Mouse (Mus musculus) forebrain, embryonic 15.5 days (tissue): ENCODE measurements around the gene Zbtb32. TPM values are rescaled to one million over a fixed set of nuclear protein-coding genes. Genes with fewer than 3 reads are reported as not detected.

Source experiments
- ATAC-seq: fragments of 200-750 bp; cut with Nextera tagmentation; replicated peaks from 2 replicates; pipeline ENCODE4 v1.8.0; 2017; ENCODE audit warnings: mild to moderate bottlenecking, moderate TSS enrichment, moderate library complexity
- H3K27ac ChIP-seq: fragments of 300-500 bp; sonication (generic); replicated peaks from 2 replicates; pipeline ENCODE4 v1.5.1; 2015; ENCODE audit warnings: mild to moderate bottlenecking, inconsistent platforms
- H3K27me3 ChIP-seq: fragments of 300-500 bp; sonication (generic); 2 replicates; pipeline ENCODE4 v1.6.1; 2015; ENCODE audit warnings: inconsistent platforms
- H3K36me3 ChIP-seq: fragments of 300-500 bp; sonication (generic); 2 replicates; pipeline ENCODE4 v1.6.1; 2015; ENCODE audit warnings: mild to moderate bottlenecking, inconsistent platforms
- H3K4me1 ChIP-seq: fragments of 300-500 bp; sonication (generic); 2 replicates; pipeline ENCODE4 v1.6.1; 2015; ENCODE audit warnings: inconsistent platforms
- H3K4me2 ChIP-seq: fragments of 300-500 bp; sonication (generic); replicated peaks from 2 replicates; pipeline ENCODE4 v1.6.1; 2015; ENCODE audit warnings: mild to moderate bottlenecking, inconsistent platforms
- H3K4me3 ChIP-seq: fragments of 300-500 bp; sonication (generic); 2 replicates; pipeline ENCODE4 v1.5.1; 2015; ENCODE audit warnings: mild to moderate bottlenecking, inconsistent platforms
- H3K9ac ChIP-seq: fragments of 300-500 bp; sonication (generic); replicated peaks from 2 replicates; pipeline ENCODE4 v1.6.1; 2015; ENCODE audit warnings: mild to moderate bottlenecking, inconsistent platforms
- H3K9me3 ChIP-seq: fragments of 300-500 bp; sonication (generic); 2 replicates; pipeline ENCODE4 v1.6.1; 2016; ENCODE audit warnings: inconsistent platforms
- WGBS: fragments of 180-500 bp; shearing (Covaris S2); methylation state at CpG from one replicate; pipeline ENCODE4 v1.1.7; 2015; ENCODE audit warnings: mixed read lengths; 5-methylcytosine and 5-hydroxymethylcytosine counted together
- polyA plus RNA-seq: library from polyadenylated mRNA; unstranded; fragments of >200 nt; fragmentation: Nextera tagmentation; extraction: Ambion mirVana; gene quantifications from 2 replicates; pipeline ENCODE4 v1.2.1, GENCODE M21; 2015

Gene Zbtb32
- polyA plus RNA-seq, 1 experiment from 2014 or later = 0.50 TPM

DNA sequence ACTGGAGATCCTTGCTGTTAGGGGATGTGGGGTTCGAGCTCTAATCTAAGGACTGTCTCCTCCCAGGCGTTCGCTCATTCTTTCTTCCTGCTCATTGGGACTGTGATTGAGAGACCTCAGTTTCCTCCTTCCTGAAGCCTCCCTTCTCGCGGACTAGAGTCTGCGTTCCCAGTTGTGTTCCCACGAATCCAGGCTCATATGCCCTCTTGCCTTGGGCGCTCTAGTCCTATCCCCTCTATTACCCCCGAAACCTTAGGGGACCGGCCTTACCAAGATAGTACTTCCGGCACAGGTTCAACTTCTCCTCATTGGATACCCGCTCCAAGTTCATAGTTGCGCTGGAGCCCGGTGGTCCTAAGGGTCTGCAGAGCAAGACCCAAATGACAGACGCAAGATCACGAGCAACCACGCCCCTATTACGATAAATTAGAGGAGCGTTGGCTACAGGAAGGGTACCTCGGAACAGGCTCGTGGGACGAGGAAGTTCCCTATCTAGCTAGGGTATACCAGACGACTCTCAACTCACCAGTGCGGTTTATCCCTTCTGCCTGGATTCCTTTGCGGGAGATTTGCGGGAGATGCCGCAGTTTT lies 36.1 kb downstream of the Zbtb32 start:
- H3K27me3 ChIP-seq = no peaks in the 10 kb centered on the region
- peaks cover 35% of the 10 kb centered on the region for H3K4me1 ChIP-seq
- peak; percentile 6; the same call in 1 of the 2 replicates for ATAC-seq
- peaks cover 29% of the 10 kb centered on the region; the same call in 1 of the 2 replicates for H3K36me3 ChIP-seq
- H3K4me2 ChIP-seq = peak overlapping the region; percentile 90
- peak overlapping the region; percentile 58 for H3K9ac ChIP-seq
- H3K9me3 ChIP-seq = no peaks in the 10 kb centered on the region
- H3K27ac ChIP-seq = peak overlapping the region; percentile 73
- under 1% methylated on average over 27 of the region's 27 CpGs for WGBS
- peak overlapping the region; percentile 75 for H3K4me3 ChIP-seq

DNA sequence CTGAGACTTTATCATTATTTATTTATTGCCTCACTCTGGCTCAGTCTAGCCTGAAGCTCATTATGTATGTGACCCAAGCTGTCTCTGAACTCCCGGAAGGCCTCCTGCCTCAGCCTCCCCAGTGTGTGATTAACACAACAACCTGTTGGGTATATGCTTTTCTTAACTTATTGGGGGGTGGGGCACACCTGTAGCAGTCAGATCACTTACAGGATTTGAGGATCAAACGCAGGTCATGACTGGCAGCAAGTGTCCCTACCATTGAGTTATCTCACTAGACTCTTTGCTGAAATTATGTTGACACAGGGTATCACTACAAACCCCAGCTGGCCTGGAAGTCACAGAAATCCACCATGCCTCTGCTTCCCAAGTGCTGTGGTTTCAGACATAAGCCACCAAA lies 38.4 kb downstream of the Zbtb32 start:
- peaks cover 35% of the 10 kb centered on the region for H3K4me1 ChIP-seq
- H3K9ac ChIP-seq = no peak overlapping the region
- H3K4me2 ChIP-seq = no peak overlapping the region
- peak overlapping the region; percentile 62 for H3K27ac ChIP-seq
- H3K4me3 ChIP-seq = peak overlapping the region; percentile 68; the same call in 1 of the 2 replicates
- 64% methylated on average over 2 of the region's 2 CpGs for WGBS
- ATAC-seq = no peak
- H3K27me3 ChIP-seq = no peaks in the 10 kb centered on the region
- H3K36me3 ChIP-seq = peaks cover 32% of the 10 kb centered on the region
- H3K9me3 ChIP-seq = no peaks in the 10 kb centered on the region

GRCm38 (mm10) chr7:30559443-30559954 lies 39.2 kb downstream of the Zbtb32 start, which contains the start of gene Lin37:
TSS of gene Lin37 (minus strand) at chr7:30559838.
- H3K27me3 ChIP-seq = no peaks in the 10 kb centered on the region
- peak within 1 kb of the TSS; percentile 76 for H3K4me2 ChIP-seq
- peak within 1 kb of the TSS; percentile 68 for H3K4me3 ChIP-seq
- ATAC-seq = peak; percentile 90
- peak within 1 kb of the TSS; percentile 69 for H3K9ac ChIP-seq
- H3K4me1 ChIP-seq = peaks cover 35% of the 10 kb centered on the region
- H3K9me3 ChIP-seq = no peaks in the 10 kb centered on the region
- H3K27ac ChIP-seq = peak within 1 kb of the TSS; percentile 62
- WGBS = under 1% methylated on average over 20 of the region's 20 CpGs
- H3K36me3 ChIP-seq = peaks cover 31% of the 10 kb centered on the region

DNA sequence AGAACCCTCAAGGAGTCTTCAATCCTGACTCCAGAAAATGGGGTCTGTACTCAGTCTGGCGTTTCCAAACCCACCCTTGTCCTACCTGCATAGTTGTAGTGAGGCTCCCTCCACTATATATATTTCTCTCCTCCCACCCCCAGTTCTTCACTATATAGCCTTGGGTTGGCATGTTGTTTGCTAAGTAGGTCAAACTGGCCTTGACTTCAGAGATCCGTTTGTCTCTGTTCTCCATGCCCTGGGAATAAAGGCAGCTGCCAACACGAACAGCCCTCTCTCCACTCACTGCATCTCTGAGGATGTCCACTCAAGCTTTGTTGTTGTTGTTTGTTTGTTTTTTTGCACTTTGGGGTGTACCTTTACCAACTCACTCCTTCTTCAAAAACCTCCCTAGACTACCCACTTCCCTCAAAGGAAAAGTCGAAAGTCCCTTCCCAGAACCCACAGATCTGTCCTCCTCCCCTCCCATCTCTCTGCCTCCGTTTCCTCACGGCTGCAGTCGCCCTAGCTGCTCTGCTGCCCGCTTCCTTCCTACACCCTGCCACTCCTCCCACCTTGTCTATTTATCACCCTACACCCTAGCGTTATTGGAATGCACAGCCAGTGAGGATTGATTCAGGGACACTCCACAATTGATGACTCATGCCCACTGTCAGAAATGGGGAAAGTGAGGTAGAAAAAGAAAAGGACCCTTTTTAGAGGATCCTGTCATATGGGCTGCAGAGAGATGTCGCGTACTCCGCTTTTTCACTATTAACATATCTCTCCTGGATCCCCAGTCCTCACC lies 39.9 kb downstream of the Zbtb32 start:
- H3K4me1 ChIP-seq = peaks cover 30% of the 10 kb centered on the region
- peak overlapping the region; percentile 76 for H3K4me2 ChIP-seq
- H3K4me3 ChIP-seq = peak overlapping the region; percentile 68
- 19% methylated on average over 12 of the region's 12 CpGs for WGBS
- 0 out of 2 replicates have a peak, but pooled peaks have one; percentile 0 for ATAC-seq
- no peaks in the 10 kb centered on the region for H3K9me3 ChIP-seq
- H3K27me3 ChIP-seq = no peaks in the 10 kb centered on the region
- peak overlapping the region; percentile 62; the same call in 1 of the 2 replicates for H3K27ac ChIP-seq
- peak overlapping the region; percentile 69 for H3K9ac ChIP-seq
- H3K36me3 ChIP-seq = peaks cover 34% of the 10 kb centered on the region

DNA sequence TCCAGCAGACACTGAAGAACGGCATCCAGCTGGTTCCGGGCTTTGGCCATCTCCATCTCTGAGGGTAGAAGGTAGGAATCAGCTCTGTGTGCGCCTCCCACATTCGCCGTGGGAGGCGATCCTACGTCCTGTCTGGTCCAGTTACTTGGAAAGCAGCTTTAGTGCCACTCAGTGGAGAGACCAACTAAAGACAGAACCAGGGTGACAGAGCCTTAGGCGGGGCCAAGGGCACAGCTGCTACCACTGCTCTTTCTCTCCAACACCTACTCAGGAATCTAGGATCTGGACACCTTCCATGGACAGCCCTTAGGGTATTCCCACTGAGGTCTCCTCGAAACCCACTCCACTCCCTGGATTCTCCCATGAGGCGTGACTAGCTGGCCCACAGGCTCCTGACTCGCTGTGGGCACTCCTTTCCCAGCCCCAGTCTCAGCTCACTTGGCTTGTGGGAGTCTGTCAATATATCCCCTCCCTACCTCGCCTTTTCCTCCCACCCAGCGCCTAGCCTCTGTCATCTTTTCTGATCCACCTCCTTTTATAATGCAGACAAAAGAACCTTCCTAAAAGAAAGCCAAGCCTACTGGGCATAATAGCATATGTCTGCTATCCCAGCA lies 40.7 kb downstream of the Zbtb32 start:
- 90% methylated on average over 13 of the region's 13 CpGs for WGBS
- no peak overlapping the region for H3K27ac ChIP-seq
- 0 out of 2 replicates have a peak overlapping the region, but pooled peaks have one; percentile 1 for H3K4me3 ChIP-seq
- no peak overlapping the region; the same call in 1 of the 2 replicates for H3K4me2 ChIP-seq
- H3K9me3 ChIP-seq = no peaks in the 10 kb centered on the region
- ATAC-seq = no peak
- peaks cover 34% of the 10 kb centered on the region for H3K36me3 ChIP-seq
- H3K4me1 ChIP-seq = peaks cover 35% of the 10 kb centered on the region
- H3K9ac ChIP-seq = peak overlapping the region; percentile 69; the same call in 1 of the 2 replicates
- no peaks in the 10 kb centered on the region for H3K27me3 ChIP-seq

DNA sequence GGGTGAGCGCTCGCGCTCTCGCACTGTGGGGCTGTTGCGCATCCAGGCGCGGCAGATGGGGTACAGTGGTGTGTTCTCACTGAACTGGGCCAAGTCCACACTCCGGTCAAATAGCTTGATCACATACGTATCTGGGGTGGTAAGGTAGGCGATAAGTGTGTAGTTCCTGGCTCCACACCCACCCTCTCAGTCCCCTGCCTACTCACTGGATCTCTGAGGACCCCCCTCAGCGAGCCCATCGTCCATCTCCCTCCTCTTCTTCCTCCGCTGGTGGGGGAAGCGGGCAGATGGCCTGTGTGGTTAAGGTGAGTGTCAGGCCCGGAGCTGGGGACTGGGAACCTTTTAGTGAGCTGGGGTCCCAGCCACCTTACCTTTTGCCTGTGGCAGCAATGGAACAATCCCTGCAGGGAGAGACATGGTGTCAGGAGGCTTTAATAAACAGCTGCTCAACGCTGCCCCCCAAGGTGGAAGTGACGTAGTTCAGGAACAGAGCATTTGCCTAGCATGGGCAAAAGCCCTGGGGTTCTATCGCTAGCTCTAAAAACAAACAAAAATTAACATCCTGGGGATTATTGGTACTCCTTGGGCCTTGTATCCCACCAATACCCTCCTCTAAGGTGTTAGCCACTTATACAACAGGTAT lies 41.7 kb downstream of the Zbtb32 start:
- 95% methylated on average over 18 of the region's 18 CpGs for WGBS
- Histone ChIP-seq H3K27ac (no peak overlapping the region), H3K36me3 (peaks cover 34% of the 10 kb centered on the region), H3K27me3 (no peaks in the 10 kb centered on the region), H3K9ac (no peak overlapping the region), H3K4me3 (no peak overlapping the region), H3K9me3 (no peaks in the 10 kb centered on the region), H3K4me2 (no peak overlapping the region), H3K4me1 (peaks cover 35% of the 10 kb centered on the region)
- no peak for ATAC-seq

- H3K36me3 ChIP-seq = peaks cover 32% of the 10 kb centered on the region
- H3K9me3 ChIP-seq = no peaks in the 10 kb centered on the region
- H3K9ac ChIP-seq = 0 out of 2 replicates have a peak overlapping the region, but pooled peaks have one; percentile 54
- H3K27ac ChIP-seq = no peak overlapping the region
- no peaks in the 10 kb centered on the region for H3K27me3 ChIP-seq
- 87% methylated on average over 22 of the region's 22 CpGs for WGBS
- H3K4me1 ChIP-seq = peaks cover 32% of the 10 kb centered on the region
- no peak for ATAC-seq
- peak overlapping the region; percentile 94; the same call in 1 of the 2 replicates for H3K4me2 ChIP-seq
- peak overlapping the region; percentile 74; the same call in 1 of the 2 replicates for H3K4me3 ChIP-seq
These were observed 44.7 kb downstream of the Zbtb32 start for GRCm38 (mm10) chr7:30553810-30554584.

DNA sequence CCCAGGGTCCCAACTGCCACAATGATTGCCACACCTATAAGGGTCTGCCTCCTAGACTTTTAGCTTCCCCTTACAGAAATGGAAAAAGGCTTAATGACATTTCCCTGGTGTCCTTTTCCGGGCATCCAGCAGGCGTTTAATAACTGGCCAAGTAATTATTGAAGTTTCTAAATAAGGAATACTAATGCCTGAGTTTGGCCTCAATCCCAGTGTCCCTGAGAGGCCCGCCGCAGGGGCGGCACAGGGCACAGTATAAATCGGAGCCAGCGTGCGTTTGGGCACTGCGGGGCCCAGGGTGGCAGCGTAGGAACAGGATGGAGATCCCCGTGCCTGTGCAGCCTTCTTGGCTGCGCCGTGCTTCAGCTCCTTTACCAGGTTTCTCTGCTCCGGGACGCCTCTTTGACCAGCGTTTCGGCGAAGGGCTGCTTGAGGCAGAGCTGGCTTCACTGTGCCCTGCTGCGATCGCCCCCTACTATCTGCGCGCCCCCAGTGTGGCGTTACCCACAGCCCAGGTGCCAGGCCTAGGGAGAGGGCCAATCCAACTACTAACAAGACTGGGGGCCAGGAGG lies 45.6 kb downstream of the Zbtb32 start:
- ATAC-seq = no peak

DNA sequence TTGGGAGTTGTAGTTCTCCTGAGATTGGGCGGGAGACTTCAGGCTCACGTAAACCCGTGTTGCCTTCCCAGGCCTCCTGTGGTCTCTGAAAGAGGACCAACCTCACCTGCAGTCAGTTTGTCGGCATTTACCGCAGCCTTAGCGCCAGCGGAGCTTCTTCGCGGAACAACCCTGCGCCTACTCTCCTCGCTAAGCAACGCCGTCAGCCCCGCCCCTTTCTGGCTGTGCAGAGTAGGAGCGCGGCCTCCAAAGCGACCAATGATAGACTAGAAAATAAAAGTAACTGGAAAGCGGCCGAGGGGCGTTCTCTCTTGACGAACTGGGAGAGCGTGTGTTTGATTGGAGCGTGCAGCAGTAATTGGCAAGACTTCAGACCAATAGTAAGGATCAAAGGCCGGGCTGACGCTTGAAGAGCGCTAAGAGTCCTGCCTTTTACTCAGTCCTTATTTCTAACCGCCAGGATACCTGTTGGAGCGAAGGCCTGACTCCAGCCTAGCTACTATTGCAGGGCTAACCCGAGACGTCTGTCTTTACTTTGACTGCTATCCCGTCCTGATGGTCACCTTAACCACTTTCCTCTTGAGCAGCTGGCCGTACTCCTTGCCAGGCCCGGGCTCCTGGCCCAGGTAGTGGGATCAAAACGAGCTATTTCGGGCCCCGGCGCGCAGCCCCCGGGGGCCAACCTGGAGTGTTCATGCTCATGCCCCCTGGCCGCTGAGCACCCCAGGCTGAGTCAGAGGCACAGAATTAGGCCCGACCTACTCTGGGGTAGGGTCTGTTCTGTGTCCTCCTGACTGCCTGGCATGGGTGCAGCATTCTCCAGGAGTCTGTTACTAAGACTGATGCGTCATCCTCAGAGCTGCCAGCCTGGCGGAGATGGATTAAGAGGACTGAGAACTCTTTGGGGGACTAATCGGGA lies 46.3 kb downstream of the Zbtb32 start, which contains the start of the genes Hspb6 and Proser3:
Gene Hspb6, plus strand, starts transcription at position 77 of the 919 bp plus-strand sequence.
Gene Proser3, minus strand, starts transcription at position 198 of the 919 bp plus-strand sequence.
- Histone ChIP-seq H3K4me2 (peak within 1 kb of the TSS; percentile 94), H3K9ac (peak within 1 kb of the TSS; percentile 66), H3K4me3 (peak within 1 kb of the TSS; percentile 74), H3K36me3 (peaks cover 41% of the 10 kb centered on the region), H3K9me3 (no peaks in the 10 kb centered on the region), H3K27me3 (no peaks in the 10 kb centered on the region), H3K27ac (peak within 1 kb of the TSS; percentile 99), H3K4me1 (peaks cover 21% of the 10 kb centered on the region)
- peak; percentile 96 for ATAC-seq
- WGBS = 1% methylated on average over 44 of the region's 44 CpGs

More for the DNA sequence above, 45.6 kb downstream of the Zbtb32 start:
- no peaks in the 10 kb centered on the region for H3K9me3 ChIP-seq
- peaks cover 37% of the 10 kb centered on the region for H3K36me3 ChIP-seq
- H3K4me2 ChIP-seq = peak overlapping the region; percentile 94
- H3K4me3 ChIP-seq = peak overlapping the region; percentile 74
- peak overlapping the region; percentile 99 for H3K27ac ChIP-seq
- peaks cover 23% of the 10 kb centered on the region for H3K4me1 ChIP-seq
- WGBS = 2% methylated on average over 23 of the region's 23 CpGs
- H3K27me3 ChIP-seq = no peaks in the 10 kb centered on the region
- peak overlapping the region; percentile 54 for H3K9ac ChIP-seq
